13 mouse cellular contexts compared by ENCODE assay signal in genomic region chr7:51783923-51784686, GRCm38 (mm10).
DNase-seq lines count a peak whose midpoint lies in the region; ATAC-seq and TF ChIP-seq lines count a peak whose summit lies in the region.
"Had no signal": no experiment of that assay in that cellular context is flagged by ENCODE, and none has a peak within 500 bp of the region (broad histone marks: within the 10 kb centered on the region; RNA-seq: fewer than 3 reads in every experiment).

No protein-coding gene starts in this region.

- no peak for TF ChIP-seq CTCF in kidney, postnatal 0 days (IDR thresholded peaks at IDR 0.05; ENCODE audit: low read depth)
- TF ChIP-seq CTCF in hindbrain, postnatal 0 days (IDR thresholded peaks at IDR 0.05; ENCODE audit: low read depth), result no peak

- H3K4me1 ChIP-seq in kidney, postnatal 0 days (replicated peaks; ENCODE audit: insufficient read depth, low read length), result no peaks in the 10 kb centered on the region
- 0 out of 2 replicates have a peak, but pooled peaks cover 2% of the 10 kb centered on the region for H3K4me1 ChIP-seq in forebrain, embryonic 11.5 days (replicated peaks; ENCODE audit: control insufficient read depth, insufficient read depth, low read length)
- no peaks in the 10 kb centered on the region for H3K4me1 ChIP-seq in hindbrain, postnatal 0 days (ENCODE audit: insufficient read depth, low read length)
- no peaks in the 10 kb centered on the region for H3K4me1 ChIP-seq in heart, embryonic 11.5 days (ENCODE audit: control insufficient read depth, insufficient read depth, low read length)
- H3K4me1 ChIP-seq: embryonic facial prominence, embryonic 13.5 days had no signal

- no peaks in the 10 kb centered on the region for H3K36me3 ChIP-seq in kidney, postnatal 0 days (ENCODE audit: insufficient read depth, low read length)
- H3K36me3 ChIP-seq in forebrain, embryonic 11.5 days (ENCODE audit: control insufficient read depth, insufficient read depth, low read length), result no peaks in the 10 kb centered on the region
- H3K36me3 ChIP-seq in hindbrain, postnatal 0 days (ENCODE audit: insufficient read depth, low read length), result no peaks in the 10 kb centered on the region
- no peaks in the 10 kb centered on the region for H3K36me3 ChIP-seq in heart, embryonic 11.5 days (ENCODE audit: control insufficient read depth, insufficient read depth, low read length)
- H3K36me3 ChIP-seq: embryonic facial prominence, embryonic 13.5 days; limb, embryonic 13.5 days had no signal

- H3K9ac ChIP-seq in kidney, postnatal 0 days (ENCODE audit: low read depth, low read length), result no peak overlapping the region
- H3K9ac ChIP-seq in forebrain, embryonic 11.5 days (ENCODE audit: low read length), result no peak overlapping the region
- H3K9ac ChIP-seq in hindbrain, postnatal 0 days (replicated peaks; ENCODE audit: low read length), result no peak overlapping the region
- H3K9ac ChIP-seq in heart, embryonic 11.5 days (ENCODE audit: low read depth, low read length), result no peak overlapping the region
- H3K9ac ChIP-seq: embryonic facial prominence, embryonic 13.5 days; limb, embryonic 13.5 days had no signal

- H3K4me3 ChIP-seq in kidney, postnatal 0 days (replicated peaks; ENCODE audit: low read depth, low read length), result no peak overlapping the region
- H3K4me3 ChIP-seq in forebrain, embryonic 11.5 days (ENCODE audit: low read depth, low read length), result no peak overlapping the region
- H3K4me3 ChIP-seq in hindbrain, postnatal 0 days (ENCODE audit: low read length), result no peak overlapping the region
- H3K4me3 ChIP-seq in heart, embryonic 11.5 days (ENCODE audit: low read depth, low read length), result no peak overlapping the region
- H3K4me3 ChIP-seq: embryonic facial prominence, embryonic 13.5 days; limb, embryonic 13.5 days had no signal

- H3K4me2 ChIP-seq in kidney, postnatal 0 days (ENCODE audit: low read length), result no peak overlapping the region
- H3K4me2 ChIP-seq in forebrain, embryonic 11.5 days (ENCODE audit: low read depth, low read length, severe bottlenecking), result no peak overlapping the region; the same call in 1 of the 2 replicates
- no peak overlapping the region for H3K4me2 ChIP-seq in hindbrain, postnatal 0 days (ENCODE audit: low read depth, low read length)
- H3K4me2 ChIP-seq in heart, embryonic 11.5 days, result no peak overlapping the region
- H3K4me2 ChIP-seq: embryonic facial prominence, embryonic 13.5 days; limb, embryonic 13.5 days had no signal

- ATAC-seq in kidney, postnatal 0 days (replicated peaks; ENCODE audit: low FRiP score, low read depth), result no peak
- ATAC-seq in forebrain, embryonic 11.5 days (replicated peaks; ENCODE audit: low FRiP score), result peak; percentile 91
- peak; percentile 85 for ATAC-seq in hindbrain, postnatal 0 days
- no peak for ATAC-seq in erythroid progenitor cell, adult 5-6 weeks (replicated peaks; ENCODE audit: low FRiP score, poor library complexity, severe bottlenecking)
- no peak for ATAC-seq in heart, embryonic 11.5 days (replicated peaks; ENCODE audit: insufficient number of reproducible peaks, low FRiP score, low TSS enrichment)

- 66% methylated on average over 14 of the region's 14 CpGs for WGBS in kidney, postnatal 0 days
- WGBS in forebrain, embryonic 11.5 days, result 22% methylated on average over 14 of the region's 14 CpGs
- 30% methylated on average over 14 of the region's 14 CpGs for WGBS in hindbrain, postnatal 0 days
- WGBS in heart, embryonic 11.5 days (ENCODE audit: insufficient replicate concordance), result 75% methylated on average over 14 of the region's 14 CpGs

- H3K27me3 ChIP-seq in kidney, postnatal 0 days (ENCODE audit: insufficient read depth, low read length), result no peaks in the 10 kb centered on the region
- H3K27me3 ChIP-seq in forebrain, embryonic 11.5 days (ENCODE audit: control insufficient read depth, insufficient read depth, low read length), result no peaks in the 10 kb centered on the region
- H3K27me3 ChIP-seq in hindbrain, postnatal 0 days (ENCODE audit: insufficient read depth, low read length), result no peaks in the 10 kb centered on the region
- H3K27me3 ChIP-seq in heart, embryonic 11.5 days (ENCODE audit: control insufficient read depth, insufficient read depth, low read length), result no peaks in the 10 kb centered on the region
- H3K27me3 ChIP-seq: embryonic facial prominence, embryonic 13.5 days; limb, embryonic 13.5 days had no signal

- no peaks in the 10 kb centered on the region for H3K9me3 ChIP-seq in kidney, postnatal 0 days (replicated peaks; ENCODE audit: low read length)
- no peaks in the 10 kb centered on the region for H3K9me3 ChIP-seq in forebrain, embryonic 11.5 days (ENCODE audit: control insufficient read depth, low read length)
- no peaks in the 10 kb centered on the region for H3K9me3 ChIP-seq in hindbrain, postnatal 0 days (ENCODE audit: low read length)
- H3K9me3 ChIP-seq in heart, embryonic 11.5 days (replicated peaks; ENCODE audit: control insufficient read depth, low read length), result no peaks in the 10 kb centered on the region
- H3K9me3 ChIP-seq: embryonic facial prominence, embryonic 13.5 days; limb, embryonic 13.5 days had no signal

- no peak overlapping the region for H3K27ac ChIP-seq in kidney, postnatal 0 days
- peak overlapping the region; percentile 70 for H3K27ac ChIP-seq in forebrain, embryonic 11.5 days (ENCODE audit: low read depth, low read length)
- peak overlapping the region; percentile 27; the same call in 1 of the 2 replicates for H3K27ac ChIP-seq in hindbrain, postnatal 0 days
- no peak overlapping the region for H3K27ac ChIP-seq in heart, embryonic 11.5 days (ENCODE audit: low read depth, low read length)
- H3K27ac ChIP-seq: embryonic facial prominence, embryonic 13.5 days; limb, embryonic 13.5 days had no signal

- peak; percentile 2 for DNase-seq in kidney, postnatal 0 days (ENCODE audit: low spot score)
- no peak for DNase-seq in kidney, adult 11 months
- peak; percentile 62 for DNase-seq in forebrain, embryonic 11.5 days (ENCODE audit: low spot score)
- DNase-seq in hindbrain, postnatal 0 days (ENCODE audit: low spot score), result peak; percentile 72
- DNase-seq in retina, postnatal 1 day, result peak; percentile 89
- DNase-seq in gastrocnemius, adult 18-20 months (ENCODE audit: low spot score), result no peak
- DNase-seq: adrenal gland, postnatal 25 days; heart, postnatal 4 days; lung, postnatal 10 days had no signal

Comparison
In these comparisons a context has a peak if more than half of its experiments do, and no peak if none do; other contexts are left out.
1. DNase-seq: peak in kidney, postnatal 0 days (single experiment), forebrain, embryonic 11.5 days (single experiment), hindbrain, postnatal 0 days (single experiment) and retina, postnatal 1 day (single experiment); none in kidney, adult 11 months (single experiment) and gastrocnemius, adult 18-20 months (single experiment).
2. ATAC-seq: peak in forebrain, embryonic 11.5 days (single experiment) and hindbrain, postnatal 0 days (single experiment); none in kidney, postnatal 0 days (single experiment), erythroid progenitor cell, adult 5-6 weeks (single experiment) and heart, embryonic 11.5 days (single experiment).
3. H3K27ac ChIP-seq: peak in forebrain, embryonic 11.5 days (single experiment) and hindbrain, postnatal 0 days (single experiment); none in kidney, postnatal 0 days (single experiment) and heart, embryonic 11.5 days (single experiment).